Mouse (Mus musculus) ES-E14 (cell line): Measurements from ENCODE around the gene Eif5. TPM values are rescaled to one million over a fixed set of nuclear protein-coding genes. Genes with fewer than 3 reads are reported as not detected.
"Not testable (repeated sequence)": the region's sequence is repeated elsewhere in the genome, so short reads cannot be mapped to it uniquely, and the experiment has no call there.

Source experiments
- DNase-seq: peaks from one replicate; pipeline ENCODE4 v3.0.0-alpha.2; 2013; ENCODE audit warnings: low read depth, low spot score
- H3K27ac ChIP-seq: 2 replicates; pipeline ENCODE4 v1.5.1; 2012; ENCODE audit warnings: low read depth, mild to moderate bottlenecking, low read length, moderate library complexity, mixed read lengths; ENCODE audit not compliant: poor library complexity, insufficient read depth, severe bottlenecking
- H3K36me3 ChIP-seq: 2 replicates; pipeline ENCODE4 v1.6.1; 2012; ENCODE audit warnings: mild to moderate bottlenecking, low read length, moderate library complexity, mixed read lengths; ENCODE audit not compliant: control insufficient read depth, poor library complexity, insufficient read depth, severe bottlenecking
- H3K4me1 ChIP-seq, 2 experiments: fragments of 150-350 bp in 1 of 2; sonication (generic) in 1 of 2; 2 replicates each; pipeline ENCODE4 v1.6.1; 2012; ENCODE audit warnings: low read length in 2 of 2, mild to moderate bottlenecking in 1 of 2, mixed read lengths in 1 of 2; ENCODE audit not compliant: control insufficient read depth in 2 of 2, insufficient read depth in 2 of 2, poor library complexity in 1 of 2
- H3K4me3 ChIP-seq, 2 experiments: fragments of 150-350 bp in 1 of 2; sonication (generic) in 1 of 2; 2 replicates each; pipeline ENCODE4 v1.5.1; 2012; ENCODE audit warnings: low read length in 2 of 2, low read depth in 1 of 2, mild to moderate bottlenecking in 1 of 2, mixed read lengths in 1 of 2; ENCODE audit not compliant: insufficient read depth in 1 of 2, poor library complexity in 1 of 2, severe bottlenecking in 1 of 2
- H3K9ac ChIP-seq: 2 replicates; pipeline ENCODE4 v1.6.1; 2012; ENCODE audit warnings: low read depth, mild to moderate bottlenecking, low read length, mixed read lengths; ENCODE audit not compliant: poor library complexity, insufficient read depth, severe bottlenecking
- H3K9me3 ChIP-seq: fragments of 150-350 bp; sonication (generic); 2 replicates; pipeline ENCODE4 v1.6.1; 2012; ENCODE audit warnings: low read depth, mild to moderate bottlenecking, low read length; ENCODE audit not compliant: control insufficient read depth, insufficient read depth
- CHD2 ChIP-seq: IDR thresholded peaks from 2 replicates; pipeline ENCODE4 v1.6.1; 2014; ENCODE audit warnings: mild to moderate bottlenecking, low read depth, low read length, inconsistent platforms
- HCFC1 ChIP-seq: IDR thresholded peaks from 2 replicates; pipeline ENCODE4 v1.6.1; 2012; ENCODE audit warnings: low read length, inconsistent platforms, borderline replicate concordance; ENCODE audit not compliant: insufficient read depth
- MAFK ChIP-seq: IDR thresholded peaks from 2 replicates; pipeline ENCODE4 v1.6.1; 2014; ENCODE audit warnings: mild to moderate bottlenecking, low read depth, low read length, inconsistent platforms; ENCODE audit not compliant: insufficient read depth
- ZC3H11A ChIP-seq: IDR thresholded peaks from 2 replicates; pipeline ENCODE4 v1.6.1; 2012; ENCODE audit warnings: low read depth, mild to moderate bottlenecking, inconsistent platforms, low read length, borderline replicate concordance
- ZNF384 ChIP-seq: IDR thresholded peaks from 2 replicates; pipeline ENCODE4 v1.6.1; 2012; ENCODE audit warnings: low read depth, low read length, inconsistent platforms
- in situ Hi-C, 2 experiments: fragments of 600-800 bp; cut with MboI; formaldehyde crosslinking; loops; one replicate each; pipeline ENCODE4 v1.15.1; 2025; ENCODE audit warnings: low sequenced_read_pairs in 2 of 2, inconsistent platforms in 1 of 2; ENCODE audit not compliant: unreplicated experiment in 2 of 2
- total RNA-seq: library from RNA; depleted of rRNA; stranded (reverse); fragments of 300-350 nt; gene quantifications from 2 replicates; pipeline ENCODE4 v1.2.3, GENCODE M21; 2012

The Eif5 gene
- total RNA-seq, 1 experiment: 269 TPM

DNA sequence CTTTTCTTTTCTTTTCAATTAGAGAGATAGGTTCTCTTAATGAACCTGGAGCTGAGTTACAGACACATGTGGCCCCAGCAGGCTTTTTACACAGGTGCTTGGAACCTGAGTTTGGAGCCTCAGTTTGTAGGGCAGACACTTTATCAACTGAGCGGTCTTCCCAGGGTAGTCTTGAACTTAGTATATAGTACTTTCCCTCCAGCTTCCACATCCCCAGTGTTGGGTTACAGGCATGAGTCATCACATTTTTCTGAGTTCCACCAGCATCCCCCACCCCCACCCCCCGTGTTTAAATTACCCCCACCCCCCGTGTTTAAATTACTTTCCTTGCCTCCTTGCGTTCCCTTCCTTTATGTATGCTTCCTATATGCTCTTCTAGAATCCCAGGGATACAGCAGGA, 17.5 kb downstream of the Eif5 start:
- H3K4me1 ChIP-seq: peaks cover 0 to 6% of the 10 kb centered on the region in 2 experiments; a peak in 1 of 4 replicates
- peak overlapping the region; percentile 38; the same call in 1 of the 2 replicates for H3K9ac ChIP-seq
- no peaks in the 10 kb centered on the region for H3K9me3 ChIP-seq
- no peak overlapping the region; the same call in 1 of the 2 replicates for H3K27ac ChIP-seq
- in situ Hi-C loops: no loop called here
- TF ChIP-seq HCFC1 (no peak), ZNF384 (no peak), CHD2 (no peak), ZC3H11A (no peak), MAFK (no peak)
- no peaks in the 10 kb centered on the region for H3K36me3 ChIP-seq
- no peak for DNase-seq
- H3K4me3 ChIP-seq: no peak overlapping the region

GRCm38 (mm10) chr12:111555893-111556292, 18.1 kb downstream of the Eif5 start:
- H3K27ac ChIP-seq, DNase-seq, H3K36me3 ChIP-seq, H3K4me3 ChIP-seq, in situ Hi-C loops, H3K9me3 ChIP-seq, H3K4me1 ChIP-seq: not testable (repeated sequence)
- H3K9ac ChIP-seq: peak overlapping the region; percentile 38; the same call in 1 of the 2 replicates
- TF ChIP-seq ZNF384: peak; percentile 91

DNA sequence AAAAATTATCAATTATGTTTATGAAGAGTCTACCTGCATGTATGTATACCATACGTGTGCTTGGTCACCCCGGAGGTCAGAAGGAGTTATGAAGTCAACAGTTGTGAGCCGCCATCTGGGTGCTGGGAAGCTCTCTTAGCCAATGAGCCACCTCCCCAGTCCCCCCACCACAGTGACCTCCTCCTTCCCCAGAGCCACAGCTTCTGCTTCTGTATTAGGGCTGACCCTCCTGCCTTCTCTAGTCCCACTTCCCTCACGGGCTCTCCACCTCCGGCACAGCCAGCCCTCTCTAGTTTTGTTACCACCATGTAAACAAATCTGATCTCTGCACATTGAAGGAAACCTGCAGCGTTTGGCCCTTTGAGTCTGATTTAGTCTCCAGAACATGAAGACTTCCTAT, 19.7 kb downstream of the Eif5 start:
- peaks cover 0 to 6% of the 10 kb centered on the region in 2 experiments; a peak in 1 of 4 replicates for H3K4me1 ChIP-seq
- TF ChIP-seq HCFC1: no peak
- TF ChIP-seq CHD2: no peak
- no peak for TF ChIP-seq MAFK
- TF ChIP-seq ZNF384: no peak
- no peak for TF ChIP-seq ZC3H11A
- H3K27ac ChIP-seq: no peak overlapping the region
- DNase-seq: no peak
- no peaks in the 10 kb centered on the region for H3K9me3 ChIP-seq
- H3K4me3 ChIP-seq: no peak overlapping the region
- H3K9ac ChIP-seq: no peak overlapping the region
- H3K36me3 ChIP-seq: no peaks in the 10 kb centered on the region
- in situ Hi-C loops: no loop called here

DNA sequence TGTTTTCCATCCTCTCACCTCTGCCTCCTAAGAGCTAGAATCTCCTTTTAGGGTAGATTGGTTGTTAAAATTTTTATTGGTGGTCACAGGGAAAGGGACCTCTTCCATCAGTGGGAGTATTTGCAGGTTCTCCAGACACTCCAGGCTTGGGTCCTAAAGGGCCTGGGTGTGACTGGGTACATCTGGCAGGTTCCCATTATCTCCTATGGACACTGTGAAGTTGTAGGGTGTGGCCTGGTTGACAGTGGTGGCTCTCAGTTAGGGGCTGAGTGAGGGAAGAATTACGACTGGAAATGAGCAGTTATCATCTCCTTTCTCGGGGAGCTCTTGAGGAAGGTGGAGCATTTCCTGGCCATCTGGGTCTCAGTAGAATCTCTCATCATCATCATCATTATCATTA, 20.8 kb downstream of the Eif5 start:
- Histone ChIP-seq H3K4me3 (no peak overlapping the region), H3K4me1 (peaks cover 0 to 6% of the 10 kb centered on the region in 2 experiments; a peak in 1 of 4 replicates), H3K9ac (no peak overlapping the region), H3K36me3 (no peaks in the 10 kb centered on the region), H3K27ac (no peak overlapping the region), H3K9me3 (no peaks in the 10 kb centered on the region)
- DNase-seq: no peak
- TF ChIP-seq HCFC1 (no peak), MAFK (no peak), ZNF384 (no peak), ZC3H11A (no peak), CHD2 (no peak)
- in situ Hi-C loops: no loop called here

GRCm38 (mm10) chr12:111559647-111560258, 21.9 kb downstream of the Eif5 start:
- TF ChIP-seq ZC3H11A (no peak), HCFC1 (no peak), CHD2 (no peak), MAFK (no peak), ZNF384 (no peak)
- Histone ChIP-seq H3K4me1 (peaks cover 0 to 6% of the 10 kb centered on the region in 2 experiments; a peak in 1 of 4 replicates), H3K9ac (no peak overlapping the region), H3K27ac (no peak overlapping the region), H3K4me3 (no peak overlapping the region), H3K9me3 (no peaks in the 10 kb centered on the region), H3K36me3 (no peaks in the 10 kb centered on the region)
- DNase-seq: no peak
- in situ Hi-C loops: no loop called here
